In the genomic region with DNA sequence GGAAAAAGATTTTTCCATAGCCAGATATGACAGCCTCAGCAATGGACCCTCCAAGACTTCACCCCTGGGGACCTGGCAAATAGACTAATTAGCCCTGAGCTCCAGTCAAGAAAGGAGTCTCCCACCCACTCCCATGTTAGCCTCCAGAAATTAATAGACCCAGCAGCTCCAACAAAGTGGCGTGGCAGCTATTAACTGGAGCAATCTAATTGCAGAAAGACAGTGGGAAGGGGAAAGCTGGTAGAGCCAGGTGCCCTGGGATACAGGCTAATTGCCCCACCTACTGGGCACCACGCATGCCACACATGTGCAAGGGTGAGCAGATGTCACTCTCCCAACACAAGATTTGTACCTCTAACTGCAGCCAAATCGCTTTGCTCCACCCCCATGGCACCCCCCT, we compare ENCODE assay signal across 12 mouse cellular contexts.
A peak's percentile ranks its signal among the peaks of the same experiment; 100 is the strongest.
DNase-seq lines count a peak whose midpoint lies in the region; ATAC-seq and TF ChIP-seq lines count a peak whose summit lies in the region.
"Had no signal": no experiment of that assay in that cellular context is flagged by ENCODE, and none has a peak within 500 bp of the region (broad histone marks: within the 10 kb centered on the region; RNA-seq: fewer than 3 reads in every experiment).

No protein-coding gene starts in this region.

- 28% methylated on average over 3 of the region's 3 CpGs for WGBS in kidney, embryonic 15.5 days
- 16% methylated on average over 3 of the region's 3 CpGs for WGBS in neural tube, embryonic 14.5 days
- 26% methylated on average over 3 of the region's 3 CpGs for WGBS in neural tube, embryonic 15.5 days
- 51% methylated on average over 3 of the region's 3 CpGs for WGBS in stomach, postnatal 0 days

- no peaks in the 10 kb centered on the region for H3K36me3 ChIP-seq in kidney, embryonic 15.5 days
- H3K36me3 ChIP-seq in neural tube, embryonic 14.5 days (ENCODE audit: control insufficient read depth, insufficient read depth, low read length): no peaks in the 10 kb centered on the region
- no peaks in the 10 kb centered on the region for H3K36me3 ChIP-seq in neural tube, embryonic 15.5 days
- H3K36me3 ChIP-seq in stomach, postnatal 0 days (ENCODE audit: control insufficient read depth, insufficient read depth, low read length): no peaks in the 10 kb centered on the region
- H3K36me3 ChIP-seq: embryonic facial prominence, embryonic 15.5 days had no signal

- H3K4me1 ChIP-seq in kidney, embryonic 15.5 days: peaks cover 2% of the 10 kb centered on the region; the same call in 1 of the 2 replicates
- no peaks in the 10 kb centered on the region for H3K4me1 ChIP-seq in neural tube, embryonic 14.5 days (ENCODE audit: control insufficient read depth, insufficient read depth, low read length)
- H3K4me1 ChIP-seq in neural tube, embryonic 15.5 days: peaks cover 8% of the 10 kb centered on the region; the same call in 1 of the 2 replicates
- no peaks in the 10 kb centered on the region for H3K4me1 ChIP-seq in stomach, postnatal 0 days (replicated peaks; ENCODE audit: control insufficient read depth, insufficient read depth)
- H3K4me1 ChIP-seq: embryonic facial prominence, embryonic 15.5 days had no signal

- ATAC-seq in kidney, embryonic 15.5 days (replicated peaks; ENCODE audit: low FRiP score): no peak
- peak; percentile 34; the same call in 1 of the 2 replicates for ATAC-seq in neural tube, embryonic 14.5 days (ENCODE audit: low read depth)
- no peak for ATAC-seq in neural tube, embryonic 15.5 days (ENCODE audit: low FRiP score)
- 0 out of 2 replicates have a peak, but pooled peaks have one; percentile 38 for ATAC-seq in stomach, postnatal 0 days (ENCODE audit: low FRiP score, low TSS enrichment)

- H3K27ac ChIP-seq in kidney, embryonic 15.5 days: no peak overlapping the region
- no peak overlapping the region for H3K27ac ChIP-seq in neural tube, embryonic 14.5 days (ENCODE audit: low read depth, low read length)
- no peak overlapping the region for H3K27ac ChIP-seq in neural tube, embryonic 15.5 days (replicated peaks)
- H3K27ac ChIP-seq in stomach, postnatal 0 days (replicated peaks): no peak overlapping the region
- H3K27ac ChIP-seq: embryonic facial prominence, embryonic 15.5 days; left cerebral cortex, adult 2 months had no signal

- DNase-seq in kidney, adult 18-20 months: peak; percentile 16
- DNase-seq in forelimb bud, embryonic 11.5 days (ENCODE audit: low read depth, low spot score): peak; percentile 35
- peak; percentile 39 for DNase-seq in stomach, postnatal 0 days (ENCODE audit: low spot score)
- no peak for DNase-seq in embryo, embryonic 10.5 days (ENCODE audit: low spot score)
- DNase-seq: cerebellum, adult 11 months; gastrocnemius, postnatal 36 days had no signal

- H3K9ac ChIP-seq in kidney, embryonic 15.5 days: no peak overlapping the region
- H3K9ac ChIP-seq in neural tube, embryonic 14.5 days (replicated peaks; ENCODE audit: low read depth, low read length): no peak overlapping the region
- H3K9ac ChIP-seq in neural tube, embryonic 15.5 days (replicated peaks): no peak overlapping the region
- H3K9ac ChIP-seq in stomach, postnatal 0 days (ENCODE audit: low read length): no peak overlapping the region
- H3K9ac ChIP-seq: embryonic facial prominence, embryonic 15.5 days had no signal

- no peak overlapping the region for H3K4me3 ChIP-seq in kidney, embryonic 15.5 days (replicated peaks)
- H3K4me3 ChIP-seq in neural tube, embryonic 14.5 days (ENCODE audit: low read depth, low read length): no peak overlapping the region
- no peak overlapping the region for H3K4me3 ChIP-seq in neural tube, embryonic 15.5 days (replicated peaks)
- no peak overlapping the region for H3K4me3 ChIP-seq in stomach, postnatal 0 days (ENCODE audit: low read depth, low read length)
- H3K4me3 ChIP-seq: embryonic facial prominence, embryonic 15.5 days; left cerebral cortex, adult 2 months; megakaryocyte, embryonic 14.5 days had no signal

- no peak overlapping the region for H3K4me2 ChIP-seq in kidney, embryonic 15.5 days
- H3K4me2 ChIP-seq in neural tube, embryonic 14.5 days (ENCODE audit: low read depth, low read length): no peak overlapping the region
- H3K4me2 ChIP-seq in neural tube, embryonic 15.5 days: no peak overlapping the region
- no peak overlapping the region for H3K4me2 ChIP-seq in stomach, postnatal 0 days (replicated peaks; ENCODE audit: low read depth)
- H3K4me2 ChIP-seq: embryonic facial prominence, embryonic 15.5 days had no signal

- H3K9me3 ChIP-seq in kidney, embryonic 15.5 days (replicated peaks): no peaks in the 10 kb centered on the region; the same call in 1 of the 2 replicates
- no peaks in the 10 kb centered on the region for H3K9me3 ChIP-seq in neural tube, embryonic 14.5 days (ENCODE audit: control insufficient read depth, low read length)
- 0 out of 2 replicates have a peak, but pooled peaks cover 3% of the 10 kb centered on the region for H3K9me3 ChIP-seq in neural tube, embryonic 15.5 days (replicated peaks)
- H3K9me3 ChIP-seq in stomach, postnatal 0 days (ENCODE audit: control insufficient read depth, low read length): no peaks in the 10 kb centered on the region
- H3K9me3 ChIP-seq: embryonic facial prominence, embryonic 15.5 days; megakaryocyte, embryonic 14.5 days had no signal

- TF ChIP-seq CTCF in stomach, postnatal 0 days (IDR thresholded peaks at IDR 0.05; ENCODE audit: low read depth): peak; percentile 67

- no peaks in the 10 kb centered on the region for H3K27me3 ChIP-seq in kidney, embryonic 15.5 days
- no peaks in the 10 kb centered on the region for H3K27me3 ChIP-seq in neural tube, embryonic 14.5 days (ENCODE audit: control insufficient read depth, insufficient read depth, low read length)
- H3K27me3 ChIP-seq in neural tube, embryonic 15.5 days (replicated peaks): no peaks in the 10 kb centered on the region
- H3K27me3 ChIP-seq in stomach, postnatal 0 days (ENCODE audit: control insufficient read depth, insufficient read depth, low read length): no peaks in the 10 kb centered on the region
- H3K27me3 ChIP-seq: embryonic facial prominence, embryonic 15.5 days had no signal

- TF ChIP-seq EP300 in stomach, postnatal 0 days (optimal IDR thresholded peaks at IDR 0.05): no peak

Comparison
In these comparisons a context has a peak if more than half of its experiments do, and no peak if none do; other contexts are left out.
1. ATAC-seq: peak in neural tube, embryonic 14.5 days (single experiment) and stomach, postnatal 0 days (single experiment); none in kidney, embryonic 15.5 days (single experiment) and neural tube, embryonic 15.5 days (single experiment).